Mouse (Mus musculus): Measurements from ENCODE around the gene Ing5. TPM values are rescaled to one million over a fixed set of nuclear protein-coding genes. Genes with fewer than 3 reads are reported as not detected.
A peak's percentile ranks its signal among the peaks of the same experiment; 100 is the strongest.

Ing5 gene
- polyA plus RNA-seq, 1 experiment = 7.6 TPM

GRCm38 (mm10) chr1:93810011-93810410 is 6.2 kb downstream of the Ing5 start:
- Histone ChIP-seq H3K27ac (ENCODE audit: insufficient read depth, low read length) (no peak overlapping the region), H3K27me3 (ENCODE audit: control insufficient read depth, insufficient read depth, low read length) (no peaks in the 10 kb centered on the region), H3K4me1 (ENCODE audit: control insufficient read depth, insufficient read depth, insufficient read length) (no peaks in the 10 kb centered on the region), H3K4me3 (ENCODE audit: extremely low read depth, insufficient read depth, insufficient read length) (no peak overlapping the region), H3K36me3 (ENCODE audit: control insufficient read depth, insufficient read depth, low read length) (peaks cover 33% of the 10 kb centered on the region)
- no peak for DNase-seq (ENCODE audit: low read depth in 1 of 2, low spot score in 2 of 2)
- WGBS = 95% methylated on average over 3 of the region's 3 CpGs
- TF ChIP-seq CTCF (IDR thresholded peaks at IDR 0.05; ENCODE audit: extremely low read depth, insufficient read depth, insufficient read length, insufficient replicate concordance) (no peak), POLR2A (IDR thresholded peaks at IDR 0.05; ENCODE audit: low read depth, low read length) (no peak)

GRCm38 (mm10) chr1:93811495-93812039 is 7.8 kb downstream of the Ing5 start:
- Histone ChIP-seq H3K36me3 (ENCODE audit: control insufficient read depth, insufficient read depth, low read length) (peaks cover 38% of the 10 kb centered on the region), H3K27me3 (ENCODE audit: control insufficient read depth, insufficient read depth, low read length) (no peaks in the 10 kb centered on the region), H3K4me1 (ENCODE audit: control insufficient read depth, insufficient read depth, insufficient read length) (no peaks in the 10 kb centered on the region), H3K27ac (ENCODE audit: insufficient read depth, low read length) (no peak overlapping the region), H3K4me3 (ENCODE audit: extremely low read depth, insufficient read depth, insufficient read length) (no peak overlapping the region)
- no peak for DNase-seq (ENCODE audit: low read depth in 1 of 2, low spot score in 2 of 2)
- 94% methylated on average over 8 of the region's 8 CpGs for WGBS
- TF ChIP-seq CTCF (IDR thresholded peaks at IDR 0.05; ENCODE audit: extremely low read depth, insufficient read depth, insufficient read length, insufficient replicate concordance) (no peak), POLR2A (IDR thresholded peaks at IDR 0.05; ENCODE audit: low read depth, low read length) (no peak)

DNA sequence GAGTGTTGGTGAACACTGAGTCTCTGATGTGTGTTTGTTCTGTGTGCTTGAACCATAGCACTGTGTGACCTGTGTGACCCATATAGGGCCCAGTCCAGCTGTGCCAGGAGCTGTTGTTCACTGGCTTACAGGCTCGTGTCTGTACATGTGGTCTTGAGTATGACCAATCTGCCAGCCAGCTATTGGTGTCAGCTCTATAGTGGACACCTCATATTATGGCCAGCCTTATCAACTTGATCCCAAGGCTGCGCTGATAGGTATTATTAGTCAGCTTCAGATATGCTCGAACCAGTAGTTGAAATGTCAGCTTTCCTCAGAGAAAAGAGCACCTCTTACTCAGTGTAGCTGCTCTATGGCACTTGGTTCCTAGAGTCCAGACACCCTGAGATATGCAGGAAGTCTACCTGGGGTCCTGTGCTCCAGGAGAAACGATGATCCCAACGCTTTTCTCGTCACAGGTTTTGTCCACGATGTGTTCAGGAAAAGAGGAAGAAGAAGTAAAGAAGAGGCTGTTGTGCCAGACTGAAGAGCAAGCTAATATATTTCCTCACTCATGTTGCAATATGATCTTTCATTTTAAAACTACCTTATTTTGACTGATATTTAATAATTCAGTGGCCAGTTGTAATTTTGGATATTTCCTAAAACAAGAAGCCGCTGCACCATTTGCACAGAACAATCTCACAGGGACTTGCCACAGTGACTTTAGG is 14.2 kb downstream of the Ing5 start:
- TF ChIP-seq CTCF (IDR thresholded peaks at IDR 0.05; ENCODE audit: extremely low read depth, insufficient read depth, insufficient read length, insufficient replicate concordance) = no peak
- no peak for TF ChIP-seq POLR2A (IDR thresholded peaks at IDR 0.05; ENCODE audit: low read depth, low read length)
- Histone ChIP-seq H3K27ac (ENCODE audit: insufficient read depth, low read length) (no peak overlapping the region), H3K4me1 (ENCODE audit: control insufficient read depth, insufficient read depth, insufficient read length) (no peaks in the 10 kb centered on the region), H3K4me3 (ENCODE audit: extremely low read depth, insufficient read depth, insufficient read length) (no peak overlapping the region), H3K27me3 (ENCODE audit: control insufficient read depth, insufficient read depth, low read length) (no peaks in the 10 kb centered on the region), H3K36me3 (ENCODE audit: control insufficient read depth, insufficient read depth, low read length) (peaks cover 46% of the 10 kb centered on the region)
- WGBS = 84% methylated on average over 8 of the region's 8 CpGs
- DNase-seq (ENCODE audit: low read depth in 1 of 2, low spot score in 2 of 2) = no peak

DNA sequence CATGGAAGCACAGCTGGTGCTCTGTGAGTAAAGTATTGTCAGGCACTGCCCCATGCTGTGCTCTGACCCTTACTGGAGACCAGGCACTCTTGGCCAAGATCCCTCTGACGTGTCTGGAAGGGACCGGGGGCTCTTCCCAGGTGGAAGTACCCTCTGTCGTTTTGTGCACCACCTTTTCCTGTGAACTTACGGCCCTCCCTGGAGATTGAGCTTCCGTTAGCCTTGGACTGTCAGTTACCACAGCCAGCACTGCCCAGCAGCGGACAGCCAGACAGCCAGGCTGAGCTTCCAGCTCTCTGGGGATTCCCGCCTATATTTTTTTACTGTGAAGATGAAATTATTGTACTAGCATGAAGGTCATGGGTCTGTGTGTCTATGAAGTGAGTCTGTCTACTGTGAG is 15.0 kb downstream of the Ing5 start:
- no peaks in the 10 kb centered on the region for H3K4me1 ChIP-seq (ENCODE audit: control insufficient read depth, insufficient read depth, insufficient read length)
- peaks cover 41% of the 10 kb centered on the region for H3K36me3 ChIP-seq (ENCODE audit: control insufficient read depth, insufficient read depth, low read length)
- no peak overlapping the region for H3K4me3 ChIP-seq (ENCODE audit: extremely low read depth, insufficient read depth, insufficient read length)
- H3K27ac ChIP-seq (ENCODE audit: insufficient read depth, low read length) = no peak overlapping the region
- DNase-seq (ENCODE audit: low read depth in 1 of 2, low spot score in 2 of 2) = no peak
- WGBS = 90% methylated on average over 7 of the region's 7 CpGs
- TF ChIP-seq POLR2A (IDR thresholded peaks at IDR 0.05; ENCODE audit: low read depth, low read length) (no peak), CTCF (IDR thresholded peaks at IDR 0.05; ENCODE audit: extremely low read depth, insufficient read depth, insufficient read length, insufficient replicate concordance) (no peak)
- H3K27me3 ChIP-seq (ENCODE audit: control insufficient read depth, insufficient read depth, low read length) = no peaks in the 10 kb centered on the region

GRCm38 (mm10) chr1:93823796-93824495 is 20.2 kb downstream of the Ing5 start:
- no peak for TF ChIP-seq CTCF (IDR thresholded peaks at IDR 0.05; ENCODE audit: extremely low read depth, insufficient read depth, insufficient read length, insufficient replicate concordance)
- TF ChIP-seq POLR2A (IDR thresholded peaks at IDR 0.05; ENCODE audit: low read depth, low read length) = no peak
- Histone ChIP-seq H3K36me3 (ENCODE audit: control insufficient read depth, insufficient read depth, low read length) (peaks cover 5% of the 10 kb centered on the region), H3K4me1 (ENCODE audit: control insufficient read depth, insufficient read depth, insufficient read length) (peaks cover 12% of the 10 kb centered on the region; the same call in 1 of the 2 replicates), H3K27me3 (ENCODE audit: control insufficient read depth, insufficient read depth, low read length) (no peaks in the 10 kb centered on the region), H3K27ac (ENCODE audit: insufficient read depth, low read length) (peak overlapping the region; percentile 98; the same call in 1 of the 2 replicates), H3K4me3 (ENCODE audit: extremely low read depth, insufficient read depth, insufficient read length) (no peak overlapping the region)
- DNase-seq (ENCODE audit: low read depth in 1 of 2, low spot score in 2 of 2) = no peak
- WGBS = 70% methylated on average over 3 of the region's 3 CpGs

DNA sequence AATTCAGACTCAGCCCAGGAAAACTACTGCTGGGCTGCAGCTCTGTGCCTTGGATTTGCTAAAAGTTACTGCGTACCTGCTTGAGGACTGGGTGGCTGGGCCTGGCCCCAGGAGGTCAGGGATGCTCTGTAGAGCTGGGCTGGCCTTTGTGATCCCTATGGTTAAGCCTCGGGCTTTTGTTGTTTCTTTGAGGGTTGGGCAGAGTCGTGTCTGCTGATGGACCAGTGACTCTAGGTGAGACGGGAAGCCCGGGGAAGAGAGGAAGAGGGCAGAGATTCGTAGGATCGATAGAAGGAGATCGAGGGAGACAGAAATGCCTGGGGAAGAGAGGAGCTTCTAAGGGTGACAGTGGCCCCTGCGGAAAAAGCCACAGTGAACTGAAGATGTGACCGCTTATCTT is 20.8 kb downstream of the Ing5 start, which contains the start of gene D2hgdh:
TSS of gene D2hgdh (plus strand) at position 301 of the 400 bp plus-strand sequence.
- H3K36me3 ChIP-seq (ENCODE audit: control insufficient read depth, insufficient read depth, low read length) = peaks cover 4% of the 10 kb centered on the region
- peak within 1 kb of the TSS; percentile 78 for H3K4me3 ChIP-seq (ENCODE audit: extremely low read depth, insufficient read depth, insufficient read length)
- H3K27me3 ChIP-seq (ENCODE audit: control insufficient read depth, insufficient read depth, low read length) = no peaks in the 10 kb centered on the region
- peak within 1 kb of the TSS; percentile 98 for H3K27ac ChIP-seq (ENCODE audit: insufficient read depth, low read length)
- TF ChIP-seq CTCF (IDR thresholded peaks at IDR 0.05; ENCODE audit: extremely low read depth, insufficient read depth, insufficient read length, insufficient replicate concordance) (no peak), POLR2A (IDR thresholded peaks at IDR 0.05; ENCODE audit: low read depth, low read length) (no peak)
- no peak for DNase-seq (ENCODE audit: low read depth in 1 of 2, low spot score in 2 of 2)
- WGBS = 22% methylated on average over 10 of the region's 10 CpGs
- H3K4me1 ChIP-seq (ENCODE audit: control insufficient read depth, insufficient read depth, insufficient read length) = peaks cover 12% of the 10 kb centered on the region; the same call in 1 of the 2 replicates

Measured in spleen, adult 2 months (tissue).